Mouse (Mus musculus) right cerebral cortex, postnatal 10 days (tissue): ENCODE data around the gene Ptprm.
"Not testable (repeated sequence)": the region's sequence is repeated elsewhere in the genome, so short reads cannot be mapped to it uniquely, and the experiment has no call there.

ENCODE experiments used
- DNase-seq, 2 experiments: peaks; one replicate each; pipeline ENCODE4 v3.0.0; 2021; ENCODE audit warnings: low spot score in 2 of 2

Ptprm gene

DNA sequence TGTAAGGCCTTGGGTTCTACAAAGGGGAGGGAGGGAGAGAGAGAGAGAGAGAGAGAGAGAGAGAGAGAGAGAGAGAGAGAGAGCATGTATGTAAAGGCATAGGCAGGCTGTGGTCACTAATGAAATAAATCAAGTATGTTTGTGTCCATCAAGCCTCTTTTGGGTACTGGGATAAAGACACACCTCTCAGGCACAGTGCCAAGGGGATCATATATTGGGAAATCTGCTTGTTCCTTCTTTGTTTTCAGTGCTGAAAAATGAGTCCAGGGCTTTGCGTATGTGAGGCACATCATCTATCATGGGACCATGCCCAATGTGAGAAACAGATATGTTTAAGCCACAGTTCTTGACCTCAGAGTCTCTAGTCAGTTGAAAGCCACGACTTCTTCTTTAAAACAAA is 475.1 kb downstream of the Ptprm start:
- DNase-seq = no peak

DNA sequence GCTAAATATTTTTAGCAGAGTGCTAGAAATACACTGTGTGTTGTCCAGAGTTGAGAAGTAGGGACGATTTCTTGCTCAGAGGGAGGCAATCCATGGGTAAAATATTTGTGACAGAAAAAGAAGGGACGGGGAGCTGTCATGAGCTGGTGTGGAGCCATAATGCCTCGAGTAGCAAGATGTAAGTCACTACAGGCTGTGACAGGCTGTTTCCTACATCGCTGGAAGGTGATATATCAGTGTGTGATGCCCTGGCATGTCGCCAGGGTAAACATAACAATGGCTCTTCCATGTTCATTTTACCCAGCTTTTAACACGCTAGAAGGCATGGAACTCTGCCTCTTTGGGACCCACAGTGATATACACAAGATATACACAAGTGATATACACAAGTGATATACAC is 476.7 kb downstream of the Ptprm start:
- no peak for DNase-seq

DNA sequence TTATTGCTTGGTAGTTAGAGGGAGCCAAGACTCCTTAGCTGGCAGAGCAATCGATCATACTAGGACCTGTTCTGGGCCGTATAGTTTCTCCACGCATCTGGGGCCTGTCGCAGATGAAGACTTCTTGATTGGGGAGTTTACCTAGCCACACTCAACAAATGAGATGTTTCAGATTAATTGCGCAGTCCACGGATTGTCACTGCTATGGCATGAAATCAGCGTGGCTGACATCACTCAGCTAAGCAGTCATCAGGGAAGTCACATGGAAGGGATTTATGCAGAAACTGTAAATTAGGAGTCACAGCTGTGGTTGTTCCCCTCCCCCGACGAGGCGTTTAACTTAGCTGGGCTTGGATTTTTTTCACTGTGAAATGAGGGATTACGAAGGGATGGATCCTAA is 479.4 kb downstream of the Ptprm start:
- DNase-seq = peak; percentile 33 to 44

DNA sequence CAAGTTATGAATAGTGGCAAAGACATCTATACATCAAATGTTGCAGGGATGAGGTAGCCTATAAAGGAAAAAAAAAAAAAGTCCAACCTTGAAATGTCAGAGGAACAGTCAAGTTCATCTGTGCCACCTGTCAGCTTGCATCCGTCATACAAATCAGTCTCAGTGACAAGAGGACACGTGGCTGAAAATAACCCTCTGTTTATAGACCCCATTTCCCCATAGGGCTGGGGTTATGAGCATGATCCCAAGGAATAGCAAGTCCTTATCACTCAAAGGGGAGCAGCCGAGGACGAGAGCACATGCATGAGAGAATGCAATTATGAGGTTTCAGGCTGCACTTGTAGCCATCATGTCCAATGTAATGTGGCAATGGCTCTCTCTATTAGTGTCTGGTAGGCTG is 482.9 kb downstream of the Ptprm start:
- DNase-seq = no peak

DNA sequence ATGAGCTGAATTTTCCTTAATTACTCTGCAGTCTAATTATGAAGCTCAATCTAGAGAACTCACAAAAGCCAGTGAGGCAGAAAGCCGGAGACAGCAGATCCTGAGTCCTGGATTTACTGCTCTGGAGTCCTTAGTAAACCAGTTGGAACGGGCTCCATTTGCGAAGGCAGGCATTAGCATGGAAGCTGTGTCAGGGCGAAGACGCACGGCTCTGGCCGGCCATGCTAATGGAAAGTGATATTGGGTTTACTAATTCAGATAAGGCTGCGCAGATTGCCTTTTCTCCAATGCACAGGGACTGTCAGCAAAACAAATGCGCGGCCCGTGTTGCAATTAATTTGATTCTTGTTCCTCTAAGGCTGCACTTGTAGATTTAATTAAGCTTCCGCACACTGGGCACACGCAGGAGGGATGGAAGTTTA is 484.7 kb downstream of the Ptprm start:
- peak; percentile 44 to 49 for DNase-seq

DNA sequence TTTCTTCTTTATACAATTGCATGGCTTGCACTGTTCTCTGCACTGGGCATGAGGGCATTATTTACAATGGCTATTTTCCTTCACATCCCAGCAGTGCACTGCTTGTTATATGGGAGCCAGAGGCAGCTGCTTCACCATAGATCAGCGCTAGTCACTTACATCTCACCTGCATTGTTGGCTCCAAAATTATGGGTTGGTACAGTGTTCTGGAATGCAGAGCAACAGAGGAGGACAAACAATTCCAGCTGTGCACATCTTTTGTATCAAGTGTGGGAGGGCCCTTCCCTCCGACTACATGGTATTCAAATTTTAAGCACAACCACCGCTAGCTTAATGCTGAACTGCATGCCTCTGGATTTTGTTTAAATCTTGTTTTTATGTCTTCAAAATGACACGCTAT is 489.8 kb downstream of the Ptprm start:
- DNase-seq = no peak

DNA sequence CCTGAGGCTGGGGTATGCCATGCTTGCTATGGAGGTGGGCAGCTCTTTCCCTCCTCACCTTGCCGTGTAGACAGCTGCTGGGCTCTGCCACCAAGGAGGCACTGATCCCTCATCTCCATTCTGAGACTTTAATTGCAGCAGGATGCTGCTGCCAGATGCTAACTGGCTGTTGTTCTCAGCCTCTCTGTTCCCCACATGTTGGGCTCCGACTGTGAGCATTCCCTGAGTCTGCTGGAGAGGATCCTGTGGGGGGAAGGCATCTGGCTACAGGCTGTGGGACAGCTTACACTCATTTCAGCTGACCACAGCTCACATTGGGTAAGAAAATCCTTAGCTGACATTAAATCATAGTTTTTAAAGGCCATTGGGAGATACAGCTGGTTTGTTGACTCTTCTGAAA is 492.7 kb downstream of the Ptprm start:
- DNase-seq = no peak

DNA sequence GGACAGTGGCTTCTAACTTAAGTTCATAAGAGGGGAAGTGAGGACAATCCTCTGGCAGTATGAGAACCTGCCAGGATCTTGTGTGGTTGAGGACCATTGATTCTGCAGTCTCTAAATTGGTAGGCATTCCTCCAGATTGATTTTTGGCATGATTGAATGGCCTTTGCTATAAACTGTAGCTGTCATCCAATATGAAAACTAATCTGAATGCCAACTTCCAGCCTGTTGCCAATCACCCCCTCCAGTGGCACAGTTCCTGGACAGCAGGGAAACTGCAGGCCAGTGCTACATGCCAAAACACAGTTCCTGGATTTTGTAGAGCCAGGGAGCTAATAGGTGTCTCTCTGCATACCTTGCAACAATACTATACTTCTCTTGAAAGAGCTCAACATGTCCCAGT is 495.5 kb downstream of the Ptprm start:
- no peak for DNase-seq

DNA sequence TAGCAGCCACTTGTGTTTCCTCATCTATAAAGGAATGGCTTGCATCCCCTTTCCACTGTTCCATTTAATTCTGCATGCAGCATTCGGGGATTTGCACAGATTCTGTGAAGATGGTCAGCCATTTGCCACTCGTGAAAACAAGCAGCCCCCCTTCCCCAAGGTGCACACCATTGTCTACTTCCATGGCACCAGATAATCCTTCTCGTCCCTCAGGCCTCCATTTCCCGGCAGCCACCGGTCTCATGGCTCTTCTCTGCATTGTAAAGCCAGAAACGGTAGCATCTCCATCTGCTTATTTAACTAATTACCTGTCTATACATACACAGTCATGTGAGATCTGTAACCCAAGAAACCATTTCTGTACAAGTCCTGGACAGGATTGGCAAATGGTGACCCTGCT is 501.8 kb downstream of the Ptprm start:
- no peak for DNase-seq

DNA sequence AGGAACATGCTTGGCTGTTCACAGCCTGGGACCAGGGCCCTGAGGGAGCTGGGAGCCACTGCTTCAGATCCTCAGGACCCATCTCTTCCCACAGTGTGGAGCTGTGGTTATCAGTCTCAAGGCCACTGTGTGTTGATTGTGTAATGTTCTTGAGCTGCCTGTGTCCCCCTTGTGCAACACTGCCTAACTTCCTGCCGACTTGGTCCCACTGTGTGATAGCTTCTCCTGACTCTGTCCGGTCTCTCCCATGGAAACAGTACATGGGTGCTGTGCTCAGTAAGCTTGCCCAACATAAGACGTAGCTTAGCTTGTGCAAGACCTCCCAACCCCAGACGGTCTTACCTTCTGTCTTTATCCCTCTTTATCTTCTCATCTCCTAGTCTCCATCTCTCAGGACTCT is 507.2 kb downstream of the Ptprm start:
- not testable (repeated sequence) for DNase-seq

DNA sequence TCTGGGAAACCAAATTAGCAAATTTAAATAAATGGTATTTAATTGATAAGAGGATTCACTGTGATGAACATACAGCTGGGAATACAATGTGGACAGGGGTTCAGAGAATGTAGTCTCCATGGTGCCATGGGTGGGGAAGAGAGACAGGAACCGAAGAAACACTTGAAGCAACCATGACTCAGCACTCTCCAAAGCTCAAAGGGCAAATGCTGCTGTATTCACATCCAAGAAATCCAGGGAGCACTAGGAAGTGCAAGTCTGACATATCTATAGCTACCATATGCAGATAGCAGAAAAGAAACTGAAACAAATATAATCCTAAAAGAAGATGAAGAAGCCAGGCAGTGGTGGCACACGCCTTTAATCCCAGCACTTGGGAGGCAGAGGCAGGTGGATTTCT is 531.9 kb downstream of the Ptprm start:
- no peak for DNase-seq

DNA sequence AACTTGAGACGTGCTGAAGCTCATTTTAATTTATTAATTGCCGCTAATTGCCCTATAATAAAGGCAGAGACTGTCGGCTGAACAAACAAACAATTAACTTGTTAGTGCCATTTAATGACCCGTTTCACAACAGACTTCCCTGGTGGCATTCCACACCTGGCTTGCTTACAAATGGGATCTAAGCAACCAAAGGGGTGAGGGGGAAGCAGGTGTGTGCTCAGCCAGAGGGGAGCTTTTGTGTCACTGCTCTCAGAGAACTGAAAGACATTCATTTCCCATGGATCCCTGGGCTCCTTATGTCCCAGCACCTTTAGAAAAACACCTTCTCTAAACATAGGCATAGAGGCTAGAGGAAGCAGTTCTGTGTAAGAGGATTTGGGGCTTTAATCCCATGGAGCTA is 536.9 kb downstream of the Ptprm start:
- no peak for DNase-seq

DNA sequence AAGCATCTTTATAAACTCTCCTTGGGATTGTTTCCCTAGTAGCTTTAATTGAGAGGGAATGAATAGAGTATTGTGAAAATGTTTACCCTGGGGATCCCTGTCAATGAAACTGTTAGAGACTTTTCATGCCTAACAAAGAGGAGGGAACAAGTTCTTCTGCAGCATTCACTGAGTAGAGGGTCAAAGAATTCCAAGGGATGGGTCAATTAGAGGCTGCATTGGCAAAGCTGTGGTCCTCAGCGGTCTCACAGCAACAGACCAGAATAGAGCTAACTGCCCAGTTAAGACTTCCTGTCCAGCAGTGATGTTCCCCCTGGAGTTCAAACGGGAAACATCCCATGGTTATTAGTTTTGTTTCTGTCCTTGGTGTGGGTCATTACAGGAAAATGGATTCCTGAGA is 538.3 kb downstream of the Ptprm start:
- no peak for DNase-seq

DNA sequence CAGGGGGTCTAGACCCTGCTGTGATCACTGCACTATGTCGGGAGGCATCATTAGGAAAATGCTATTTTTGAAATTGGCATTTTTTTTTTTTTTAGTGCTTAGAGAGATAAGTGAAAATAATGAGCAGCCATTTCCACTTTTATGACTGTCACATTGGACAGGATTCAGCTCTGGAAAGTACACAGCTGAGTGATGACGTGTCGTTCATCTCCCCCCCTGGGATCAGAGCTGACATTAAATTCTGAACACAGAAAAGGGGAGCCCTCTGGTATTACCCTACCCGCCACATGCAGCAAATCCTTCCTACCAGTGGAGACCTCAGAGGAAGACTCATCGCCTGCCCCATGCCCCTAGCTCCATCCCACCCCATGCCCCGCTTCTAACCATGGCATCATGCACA is 540.5 kb downstream of the Ptprm start:
- DNase-seq = no peak

DNA sequence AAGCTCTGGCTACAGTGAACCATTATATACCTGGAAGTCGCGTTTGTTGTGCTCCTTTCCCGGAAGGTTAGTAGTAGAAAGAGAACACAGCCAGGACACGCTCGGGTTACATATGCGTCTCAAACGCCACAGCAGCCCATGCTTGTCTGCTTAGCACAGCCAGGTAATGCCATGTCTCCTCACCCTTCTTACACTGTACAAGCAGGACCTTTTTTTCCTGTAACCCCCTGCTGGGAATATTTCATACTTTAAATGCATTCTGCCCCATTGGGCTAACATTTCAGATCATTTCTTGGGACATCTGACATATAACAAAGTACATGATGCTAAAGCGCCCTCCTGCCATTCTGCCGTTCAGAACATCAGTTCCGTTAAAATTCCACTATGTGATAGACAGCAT is 540.9 kb downstream of the Ptprm start:
- no peak for DNase-seq

DNA sequence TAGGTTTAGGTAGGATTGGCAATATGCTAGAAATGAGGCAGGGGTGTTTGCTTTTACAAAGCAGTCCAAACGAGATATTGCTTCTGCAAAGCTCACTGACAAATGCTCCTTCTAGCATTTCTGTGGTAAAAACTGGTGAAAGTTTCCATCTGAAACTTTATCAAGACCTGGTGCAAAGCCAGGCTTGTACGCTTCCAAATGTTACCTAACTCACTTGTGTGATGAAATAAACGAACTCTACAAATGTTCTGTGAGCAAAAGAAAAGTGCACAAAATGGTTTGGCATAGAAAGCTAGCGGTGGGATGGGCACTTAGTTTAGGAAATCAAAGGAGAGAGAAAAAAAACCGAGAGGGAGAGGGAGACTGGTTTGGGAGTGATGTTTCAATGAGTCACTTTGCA is 544.5 kb downstream of the Ptprm start:
- no peak for DNase-seq

DNA sequence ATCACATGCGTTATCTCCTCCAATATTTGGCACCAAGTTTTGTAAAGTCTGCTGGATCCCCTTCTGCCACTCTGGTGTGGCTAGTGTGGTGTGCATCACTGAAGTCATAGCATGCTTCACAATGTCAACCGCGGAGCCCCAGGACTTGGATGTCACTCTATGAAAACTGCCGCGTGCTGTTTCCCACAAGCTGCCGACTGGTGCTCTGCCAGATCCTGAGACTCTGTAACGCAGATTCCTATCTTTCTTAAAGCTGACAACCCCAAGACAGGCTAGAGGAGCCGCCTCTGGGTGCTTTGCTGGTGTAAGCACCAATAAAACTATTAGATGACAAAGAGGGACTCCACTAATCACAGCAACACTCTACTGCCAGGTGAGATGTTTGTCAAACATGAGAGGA is 546.1 kb downstream of the Ptprm start:
- DNase-seq = no peak

DNA sequence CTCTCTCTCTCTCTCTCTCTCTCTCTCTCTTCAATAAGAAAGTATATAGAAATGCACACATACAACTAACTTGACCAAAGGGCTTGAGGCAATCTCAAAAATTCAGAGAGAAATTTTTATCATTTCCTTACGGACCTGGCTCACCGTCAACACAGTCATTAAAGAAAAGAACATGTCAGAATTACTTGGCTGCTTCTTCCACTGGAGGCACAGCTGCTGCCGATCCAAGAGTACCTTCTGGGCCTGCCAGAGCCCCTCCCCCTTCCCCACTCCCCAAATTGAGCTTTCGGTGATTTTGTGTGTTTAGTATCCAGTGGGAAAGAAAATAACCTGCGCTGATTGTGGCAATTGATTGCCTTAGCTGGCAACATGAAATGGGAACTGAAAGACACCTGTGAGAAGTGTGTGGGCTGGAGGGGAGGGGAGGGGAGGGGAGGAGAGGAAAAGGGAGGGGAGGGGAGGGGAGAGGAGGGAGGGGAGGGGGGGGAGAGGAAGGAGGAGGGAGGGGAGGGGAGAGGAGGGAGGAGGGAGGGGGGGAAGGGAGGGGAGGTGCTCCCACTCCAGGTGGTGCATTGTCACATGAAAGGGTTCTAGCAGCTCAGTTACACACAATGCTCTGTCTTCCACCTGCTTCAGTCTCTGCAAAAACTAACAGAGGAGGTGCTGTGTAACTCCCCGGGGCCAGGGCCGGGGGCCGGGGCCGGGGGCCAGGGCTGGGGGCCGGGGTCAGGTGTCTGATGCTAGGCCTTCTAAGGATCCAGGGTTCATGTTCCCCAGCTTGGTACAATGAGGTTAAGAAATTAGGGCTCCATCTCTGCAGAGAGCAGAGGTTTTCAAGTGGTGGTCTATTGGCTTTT is 552.2 kb downstream of the Ptprm start:
- no peak for DNase-seq

DNA sequence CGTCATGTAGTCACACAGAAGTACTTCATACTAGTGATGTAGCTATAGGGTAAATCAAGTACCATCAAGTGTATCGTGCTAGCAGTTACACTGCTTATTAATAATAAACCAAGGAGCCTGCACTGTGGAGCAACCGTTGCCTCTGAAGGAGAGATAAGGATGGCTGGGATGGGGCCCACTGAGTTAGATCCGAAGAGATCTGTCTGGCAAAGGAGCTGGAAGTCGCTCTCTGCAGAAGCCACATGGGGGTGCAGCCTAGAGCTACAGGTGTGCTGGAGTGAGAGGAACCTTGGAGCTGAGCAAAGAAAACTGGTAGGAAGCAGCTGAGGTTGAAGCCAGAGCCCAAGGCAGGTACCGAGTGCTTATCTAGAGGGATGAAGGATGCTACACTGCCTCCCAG is 554.0 kb downstream of the Ptprm start:
- no peak for DNase-seq

DNA sequence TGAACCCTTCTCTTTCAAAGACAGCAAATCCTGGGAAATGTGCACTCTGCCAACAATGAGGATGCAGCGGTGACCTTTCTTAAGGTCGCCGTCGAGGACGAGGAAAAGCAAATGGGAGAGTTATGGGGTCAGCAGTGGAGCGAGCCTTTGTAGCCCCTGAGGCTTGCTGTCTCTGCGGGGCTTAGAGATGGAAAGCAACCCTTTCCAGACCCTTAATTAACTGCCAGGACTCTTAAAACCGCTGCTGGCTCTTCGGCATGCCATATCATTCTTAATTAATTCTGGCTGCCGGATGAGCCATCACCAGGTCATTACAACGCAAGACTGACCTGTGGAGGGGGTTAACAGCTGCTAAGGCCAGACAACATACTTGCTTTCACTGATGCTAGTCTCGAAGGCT is 568.1 kb downstream of the Ptprm start:
- DNase-seq = no peak

DNA sequence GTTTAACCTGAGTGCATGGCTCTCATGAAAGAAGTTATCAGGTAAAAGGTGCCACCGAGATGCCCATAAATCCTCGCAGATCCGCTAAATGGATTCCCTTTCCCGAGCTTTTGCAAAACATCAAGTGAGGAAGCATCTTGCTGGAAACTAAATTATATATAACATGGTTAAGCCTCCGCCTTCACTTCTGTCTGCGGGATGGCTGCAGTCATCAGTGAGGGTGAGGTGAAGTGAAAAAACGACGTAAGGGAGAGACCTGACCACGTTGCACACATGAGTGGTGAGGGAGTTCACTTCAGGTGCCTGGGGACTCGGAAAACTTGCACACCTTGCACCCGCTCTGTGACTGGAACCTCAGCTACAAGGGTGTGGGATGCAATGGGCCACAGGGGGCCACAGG is 568.7 kb downstream of the Ptprm start:
- DNase-seq = no peak

DNA sequence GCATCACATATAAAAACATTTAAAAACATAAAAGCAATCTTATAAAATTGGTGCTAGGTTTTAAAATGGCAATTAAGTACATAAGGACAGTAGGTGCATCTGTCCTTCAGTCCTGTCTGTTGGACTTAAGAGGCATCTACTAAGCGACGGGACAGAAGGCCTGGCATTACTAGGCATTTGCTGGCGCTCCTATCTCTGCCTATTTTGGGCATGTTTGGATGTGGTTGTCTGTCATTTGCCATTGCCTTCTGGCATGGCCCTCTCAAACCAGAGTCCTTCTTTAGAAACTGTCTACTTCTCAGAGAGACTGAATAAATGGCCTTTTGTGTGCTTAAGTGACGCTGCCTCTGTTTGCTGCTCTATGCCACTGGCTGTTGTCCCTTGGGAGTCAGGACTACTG is 570.7 kb downstream of the Ptprm start:
- DNase-seq = no peak

DNA sequence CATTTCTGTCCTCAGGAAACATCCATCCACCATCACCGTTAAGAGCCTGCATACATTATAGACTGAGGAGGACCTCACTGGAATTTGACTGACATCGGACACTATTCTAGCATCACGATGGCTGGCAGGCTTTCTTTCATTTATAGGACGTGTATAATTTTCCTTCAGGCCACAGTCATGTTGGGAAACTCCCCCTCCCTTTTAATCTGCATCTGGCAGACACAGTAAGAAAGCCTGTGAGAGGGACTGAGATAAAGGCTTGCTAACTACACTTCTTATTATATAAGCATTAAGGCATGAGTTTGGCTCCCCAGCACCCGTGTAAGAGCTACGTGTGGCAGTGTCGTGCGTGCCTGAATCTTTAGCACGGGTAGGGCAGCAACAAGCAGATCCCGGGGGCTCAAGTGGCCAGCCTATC is 571.2 kb downstream of the Ptprm start:
- DNase-seq = no peak

DNA sequence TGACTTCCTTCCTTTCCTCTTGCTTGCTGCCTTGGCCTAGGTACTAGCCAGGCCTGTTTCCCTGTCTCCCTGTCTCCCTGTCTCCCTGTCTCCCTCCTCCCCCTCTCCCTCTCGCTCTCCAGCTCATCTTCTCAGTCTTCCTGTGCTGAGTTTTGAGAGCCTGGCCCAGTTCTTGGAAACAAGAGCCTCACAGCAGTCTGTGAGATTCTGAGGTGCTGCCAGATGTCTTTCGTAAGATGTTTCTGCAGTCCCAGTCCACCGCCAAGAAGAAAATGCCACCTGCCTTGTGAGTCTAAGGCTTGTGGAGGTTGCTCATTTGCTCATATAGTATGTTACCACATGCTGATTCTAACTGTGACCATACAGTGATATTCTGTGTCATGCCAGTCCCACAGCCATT is 572.3 kb downstream of the Ptprm start:
- DNase-seq = peak in 1 of 2 experiments; percentile 52
